Comparison of ENCODE assay signal across 11 mouse cellular contexts in genomic region chr14:117146089-117146488, GRCm38 (mm10).
DNase-seq lines count a peak whose midpoint lies in the region; ATAC-seq and TF ChIP-seq lines count a peak whose summit lies in the region.
"Had no signal": no experiment of that assay in that cellular context is flagged by ENCODE, and none has a peak within 500 bp of the region (broad histone marks: within the 10 kb centered on the region; RNA-seq: fewer than 3 reads in every experiment).

No protein-coding gene starts in this region.

- 15% methylated on average over 4 of the region's 4 CpGs for WGBS in limb, embryonic 15.5 days

- H3K9ac ChIP-seq in limb, embryonic 15.5 days = no peak overlapping the region
- H3K9ac ChIP-seq: liver, embryonic 13.5 days had no signal

- H3K9me3 ChIP-seq in limb, embryonic 15.5 days = no peaks in the 10 kb centered on the region
- H3K9me3 ChIP-seq: liver, embryonic 13.5 days had no signal

- H3K36me3 ChIP-seq in limb, embryonic 15.5 days = no peaks in the 10 kb centered on the region
- H3K36me3 ChIP-seq: liver, embryonic 13.5 days had no signal

- peak; percentile 38 to 42 for DNase-seq in cerebellum, postnatal 14 days
- DNase-seq in cerebellum, postnatal 4 days (ENCODE audit: low spot score in 2 of 2) = no peak
- peak; percentile 16 for DNase-seq in kidney, postnatal 10 days
- DNase-seq in kidney, adult 9 months = no peak
- peak; percentile 90 for DNase-seq in brain, embryonic 14.5 days (ENCODE audit: low read depth)
- no peak for DNase-seq in adrenal gland, postnatal 36 days
- DNase-seq: kidney, postnatal 25 days; liver, embryonic 13.5 days; midbrain, embryonic 14.5 days had no signal

- no peaks in the 10 kb centered on the region for H3K27me3 ChIP-seq in limb, embryonic 15.5 days
- H3K27me3 ChIP-seq: liver, embryonic 13.5 days had no signal

- ATAC-seq in limb, embryonic 15.5 days (ENCODE audit: insufficient number of reproducible peaks, low FRiP score, low TSS enrichment, low read depth) = no peak
- ATAC-seq in megakaryocyte-erythroid progenitor cell, adult 5-6 weeks (replicated peaks; ENCODE audit: low FRiP score, low TSS enrichment, poor library complexity, severe bottlenecking) = no peak

- H3K4me1 ChIP-seq in limb, embryonic 15.5 days = peaks cover 14% of the 10 kb centered on the region
- H3K4me1 ChIP-seq: liver, embryonic 13.5 days had no signal

- H3K4me3 ChIP-seq in limb, embryonic 15.5 days = no peak overlapping the region
- H3K4me3 ChIP-seq: liver, embryonic 13.5 days had no signal

- H3K27ac ChIP-seq in limb, embryonic 15.5 days = peak overlapping the region; percentile 18; the same call in 1 of the 2 replicates
- H3K27ac ChIP-seq: liver, embryonic 13.5 days had no signal

- no peak for TF ChIP-seq CTCF in brain, embryonic 14.5 days (IDR thresholded peaks at IDR 0.05; ENCODE audit: borderline replicate concordance, extremely low read depth, insufficient read depth, insufficient read length)

- no peak overlapping the region for H3K4me2 ChIP-seq in limb, embryonic 15.5 days
- H3K4me2 ChIP-seq: liver, embryonic 13.5 days had no signal

- TF ChIP-seq POLR2A in brain, embryonic 14.5 days (IDR thresholded peaks at IDR 0.05; ENCODE audit: borderline replicate concordance, extremely low read depth, insufficient read depth, insufficient read length, poor library complexity, severe bottlenecking) = no peak

Comparison
In these comparisons a context has a peak if more than half of its experiments do, and no peak if none do; other contexts are left out.
1. DNase-seq: peak in cerebellum, postnatal 14 days (2 of 2), kidney, postnatal 10 days (single experiment) and brain, embryonic 14.5 days (single experiment); none in cerebellum, postnatal 4 days (0 of 2), kidney, adult 9 months (single experiment) and adrenal gland, postnatal 36 days (0 of 2).